21 mouse cellular contexts compared by ENCODE assay signal in genomic region chrX:164038882-164039281, GRCm38 (mm10). TPM values are rescaled to one million over a fixed set of nuclear protein-coding genes. Genes with fewer than 3 reads are reported as not detected.
DNase-seq lines count a peak whose midpoint lies in the region; ATAC-seq and TF ChIP-seq lines count a peak whose summit lies in the region.
"Had no signal": no experiment of that assay in that cellular context is flagged by ENCODE, and none has a peak within 500 bp of the region (broad histone marks: within the 10 kb centered on the region; RNA-seq: fewer than 3 reads in every experiment).

No protein-coding gene starts in this region.

- no peak overlapping the region for H3K4me3 ChIP-seq in hindbrain, embryonic 14.5 days (replicated peaks; ENCODE audit: low read length)
- H3K4me3 ChIP-seq in hindbrain, embryonic 10.5 days, result no peak overlapping the region
- no peak overlapping the region for H3K4me3 ChIP-seq in hindbrain, postnatal 0 days (ENCODE audit: low read length)
- H3K4me3 ChIP-seq: gastrocnemius, adult 2 months; limb, embryonic 12.5 days; megakaryocyte, embryonic 14.5 days had no signal

- peak; percentile 68; the same call in 1 of the 2 replicates for ATAC-seq in hindbrain, embryonic 14.5 days (ENCODE audit: low FRiP score)
- ATAC-seq in hindbrain, postnatal 0 days, result peak; percentile 55; the same call in 1 of the 2 replicates

- no peak overlapping the region for H3K9ac ChIP-seq in hindbrain, embryonic 14.5 days
- no peak overlapping the region for H3K9ac ChIP-seq in hindbrain, postnatal 0 days (replicated peaks; ENCODE audit: low read length)
- H3K9ac ChIP-seq: limb, embryonic 12.5 days; liver, embryonic 14.5 days had no signal

- no peaks in the 10 kb centered on the region for H3K9me3 ChIP-seq in hindbrain, embryonic 14.5 days (ENCODE audit: control insufficient read depth, low read length)
- H3K9me3 ChIP-seq in hindbrain, embryonic 10.5 days, result no peaks in the 10 kb centered on the region
- no peaks in the 10 kb centered on the region for H3K9me3 ChIP-seq in hindbrain, postnatal 0 days (ENCODE audit: low read length)
- H3K9me3 ChIP-seq: limb, embryonic 12.5 days had no signal

- peak; percentile 33 for DNase-seq in hindbrain, embryonic 14.5 days (ENCODE audit: low spot score)
- DNase-seq in hindbrain, embryonic 10.5 days (ENCODE audit: low spot score), result no peak
- DNase-seq in right cerebral cortex, postnatal 4 days, result peak; percentile 16
- DNase-seq in right cerebral cortex, adult 18-20 months, result no peak
- peak; percentile 53 for DNase-seq in hindbrain, postnatal 0 days (ENCODE audit: low spot score)
- no peak for DNase-seq in ovary, postnatal 14 days (ENCODE audit: low spot score)
- DNase-seq in left cerebral cortex, postnatal 14 days (ENCODE audit: low spot score in 2 of 2), result no peak
- DNase-seq: adrenal gland, postnatal 10 days; cerebellum, adult 9-10 months; gastrocnemius, adult 2 months; lung, postnatal 10 days; thymus, adult 2 months had no signal

- no peak for TF ChIP-seq CTCF in hindbrain, postnatal 0 days (IDR thresholded peaks at IDR 0.05; ENCODE audit: low read depth)

- H3K4me1 ChIP-seq in hindbrain, embryonic 14.5 days (replicated peaks; ENCODE audit: control insufficient read depth, insufficient read depth, low read length), result no peaks in the 10 kb centered on the region
- H3K4me1 ChIP-seq in hindbrain, embryonic 10.5 days (replicated peaks), result no peaks in the 10 kb centered on the region
- no peaks in the 10 kb centered on the region for H3K4me1 ChIP-seq in hindbrain, postnatal 0 days (ENCODE audit: insufficient read depth, low read length)
- H3K4me1 ChIP-seq: limb, embryonic 12.5 days; megakaryocyte, embryonic 14.5 days had no signal

- H3K27me3 ChIP-seq in hindbrain, embryonic 14.5 days (ENCODE audit: control insufficient read depth, insufficient read depth, low read length), result no peaks in the 10 kb centered on the region
- peaks cover 47% of the 10 kb centered on the region for H3K27me3 ChIP-seq in hindbrain, embryonic 10.5 days (ENCODE audit: insufficient read depth, poor library complexity, severe bottlenecking)
- H3K27me3 ChIP-seq in hindbrain, postnatal 0 days (ENCODE audit: insufficient read depth, low read length), result no peaks in the 10 kb centered on the region

- WGBS in hindbrain, embryonic 14.5 days, result 46% methylated on average over 2 of the region's 2 CpGs
- 40% methylated on average over 2 of the region's 2 CpGs for WGBS in hindbrain, embryonic 10.5 days
- WGBS in hindbrain, postnatal 0 days, result 32% methylated on average over 2 of the region's 2 CpGs

- no peaks in the 10 kb centered on the region for H3K36me3 ChIP-seq in hindbrain, embryonic 14.5 days (replicated peaks; ENCODE audit: control insufficient read depth, insufficient read depth)
- no peaks in the 10 kb centered on the region for H3K36me3 ChIP-seq in hindbrain, embryonic 10.5 days
- H3K36me3 ChIP-seq in hindbrain, postnatal 0 days (ENCODE audit: insufficient read depth, low read length), result no peaks in the 10 kb centered on the region
- H3K36me3 ChIP-seq: limb, embryonic 12.5 days had no signal

- no peak overlapping the region for H3K4me2 ChIP-seq in hindbrain, embryonic 14.5 days (replicated peaks)
- H3K4me2 ChIP-seq in hindbrain, postnatal 0 days (ENCODE audit: low read depth, low read length), result no peak overlapping the region
- H3K4me2 ChIP-seq: limb, embryonic 12.5 days had no signal

- intact Hi-C loops in left cerebral cortex, postnatal 14 days (cut with DNase I), result no loop called here

- no peak overlapping the region for H3K27ac ChIP-seq in hindbrain, embryonic 14.5 days
- H3K27ac ChIP-seq in hindbrain, embryonic 10.5 days, result no peak overlapping the region
- H3K27ac ChIP-seq in hindbrain, postnatal 0 days, result no peak overlapping the region
- H3K27ac ChIP-seq: gastrocnemius, adult 2 months; limb, embryonic 12.5 days; liver, embryonic 14.5 days had no signal

RNA-seq across cellular contexts. Expression of gene Car5b, which starts 11.1 kb away (rescaled TPM):
- polyA plus RNA-seq in hindbrain, embryonic 14.5 days (2014; fragmentation: Nextera tagmentation; extraction: Ambion mirVana), result 0.95 and 1.1 TPM in 2 replicates
- polyA plus RNA-seq in hindbrain, embryonic 10.5 days (2016; fragmentation: Nextera tagmentation; extraction: Ambion mirVana), result 0.33 and 0.40 TPM in 2 replicates
- total RNA-seq in hindbrain, postnatal 0 days (2014; rRNA removed), result 4.8 and 5.3 TPM in 2 replicates
- 1.8 and 1.9 TPM in 2 replicates for polyA plus RNA-seq in hindbrain, postnatal 0 days (2015; fragmentation: Nextera tagmentation; extraction: Ambion mirVana)
- total RNA-seq in left cerebral cortex, postnatal 14 days (2021), result 1 to 10 TPM; 2.8 to 2.9 TPM

RNA-seq across cellular contexts. Expression of gene Siah1b, which starts 37.4 kb away (rescaled TPM):
- polyA plus RNA-seq in hindbrain, embryonic 14.5 days (2014; fragmentation: Nextera tagmentation; extraction: Ambion mirVana), result 19.1 and 19.8 TPM in 2 replicates
- polyA plus RNA-seq in hindbrain, embryonic 10.5 days (2016; fragmentation: Nextera tagmentation; extraction: Ambion mirVana), result 42.0 and 44.7 TPM in 2 replicates
- 9.8 and 16.1 TPM in 2 replicates for total RNA-seq in hindbrain, postnatal 0 days (2014; rRNA removed)
- 18.4 and 18.8 TPM in 2 replicates for polyA plus RNA-seq in hindbrain, postnatal 0 days (2015; fragmentation: Nextera tagmentation; extraction: Ambion mirVana)
- 10 to 100 TPM; 10.8 to 11.1 TPM for total RNA-seq in left cerebral cortex, postnatal 14 days (2021)

RNA-seq across cellular contexts. Expression of gene Cltrn, which starts 49.7 kb away (rescaled TPM):
- 0.27 and 0.92 TPM in 2 replicates for polyA plus RNA-seq in hindbrain, embryonic 14.5 days (2014; fragmentation: Nextera tagmentation; extraction: Ambion mirVana)
- 0.21 and 0.52 TPM in 2 replicates for polyA plus RNA-seq in hindbrain, embryonic 10.5 days (2016; fragmentation: Nextera tagmentation; extraction: Ambion mirVana)
- total RNA-seq in hindbrain, postnatal 0 days (2014; rRNA removed), result not detected in 2 replicates
- polyA plus RNA-seq in hindbrain, postnatal 0 days (2015; fragmentation: Nextera tagmentation; extraction: Ambion mirVana), result 0.23 TPM in 1 of 2 replicates, not detected in the other
- not detected for total RNA-seq in left cerebral cortex, postnatal 14 days (2021)
- total RNA-seq: ES-E14; gastrocnemius, adult 2 months; heart, adult 8-10 months; layer of hippocampus, postnatal 14 days had no signal
- polyA plus RNA-seq: C2C12; heart, postnatal 0 days; limb, embryonic 12.5 days; small intestine, adult 2 months; thymus, adult 2 months had no signal

Comparison
In these comparisons a context has a peak if more than half of its experiments do, and no peak if none do; other contexts are left out.
1. DNase-seq: peak in hindbrain, embryonic 14.5 days (single experiment), right cerebral cortex, postnatal 4 days (single experiment) and hindbrain, postnatal 0 days (single experiment); none in hindbrain, embryonic 10.5 days (single experiment), right cerebral cortex, adult 18-20 months (single experiment), ovary, postnatal 14 days (single experiment) and left cerebral cortex, postnatal 14 days (0 of 2).